Mouse (Mus musculus) pancreas, adult 10 weeks (tissue): ENCODE results near the gene Ddah2. TPM values are rescaled to one million over a fixed set of nuclear protein-coding genes. Genes with fewer than 3 reads are reported as not detected.

Experiments
- polyA plus RNA-seq: library from polyadenylated mRNA; stranded (reverse); fragments of 350-450 nt; fragmentation: Illumina TruSeq; extraction: RNeasy Lipid Tissue Mini Kit (QIAGEN cat#74804); gene quantifications from one replicate; pipeline ENCODE4 v1.2.3, GENCODE M21; 2015; ENCODE audit warnings: low read depth, low replicate concordance; ENCODE audit not compliant: insufficient read depth

The Ddah2 gene
- 19.5 TPM for polyA plus RNA-seq

GRCm38 (mm10) chr17:35058911-35059892 lies at the start of gene Ddah2:
Ddah2 (plus strand) TSS chr17:35059035.

GRCm38 (mm10) chr17:35016376-35016775 lies 42.5 kb upstream of the Ddah2 start, which contains the start of gene Vwa7:
Vwa7 (plus strand) TSS chr17:35016579.

GRCm38 (mm10) chr17:35027277-35028068 lies 31.4 kb upstream of the Ddah2 start, which contains the start of gene Sapcd1:
Sapcd1 (minus strand) TSS chr17:35028016.

GRCm38 (mm10) chr17:35046681-35047455 lies 12.0 kb upstream of the Ddah2 start, which contains the start of gene Msh5:
Msh5 (minus strand) TSS chr17:35046745.

GRCm38 (mm10) chr17:35049561-35050016 lies 9.2 kb upstream of the Ddah2 start, which contains the start of gene Clic1:
Clic1 (plus strand) TSS chr17:35049966.

GRCm38 (mm10) chr17:35064951-35065947 lies 6.4 kb downstream of the Ddah2 start, which contains the start of gene Ly6g6c:
Ly6g6c (plus strand) TSS chr17:35065388.

GRCm38 (mm10) chr17:35066084-35066483 lies 7.2 kb downstream of the Ddah2 start, which contains the start of gene Mpig6b:
Mpig6b (minus strand) TSS chr17:35066184.

GRCm38 (mm10) chr17:35076507-35077176 lies 17.8 kb downstream of the Ddah2 start, which contains the start of gene Ly6g6e:
Ly6g6e (plus strand) TSS chr17:35076902.

GRCm38 (mm10) chr17:35077786-35078233 lies 19.0 kb downstream of the Ddah2 start, which contains the start of gene Ly6g6d:
Ly6g6d (minus strand) TSS chr17:35078065.

GRCm38 (mm10) chr17:35085208-35085865 lies 26.5 kb downstream of the Ddah2 start, which contains the start of gene Ly6g6f:
Ly6g6f (minus strand) TSS chr17:35085610.

GRCm38 (mm10) chr17:35088825-35089644 lies 30.2 kb downstream of the Ddah2 start, which contains the start of gene Abhd16a:
Abhd16a (plus strand) TSS chr17:35089263.

GRCm38 (mm10) chr17:35108097-35108496 lies 49.3 kb downstream of the Ddah2 start, which contains the start of gene Ly6g5c:
Ly6g5c (plus strand) TSS chr17:35108279.

Other genes with a start within 250 kb of the Ddah2 start
- gene Stk19, start 222.1 kb upstream of the Ddah2 start, polyA plus RNA-seq = 14.8 TPM
- 19.9 TPM for gene Dxo, start 222.0 kb upstream of the Ddah2 start, polyA plus RNA-seq
- gene Skiv2l, start 208.8 kb upstream of the Ddah2 start, polyA plus RNA-seq = 24.5 TPM
- 11.5 TPM for gene Nelfe, start 208.6 kb upstream of the Ddah2 start, polyA plus RNA-seq
- gene Cfb, start 196.5 kb upstream of the Ddah2 start, polyA plus RNA-seq = 9.5 TPM
- 1.5 TPM for gene Zbtb12, start 179.6 kb upstream of the Ddah2 start, polyA plus RNA-seq
- 4.5 TPM for gene Gm20547, start 177.0 kb upstream of the Ddah2 start, polyA plus RNA-seq
- gene C2, start 160.8 kb upstream of the Ddah2 start, polyA plus RNA-seq = 22.8 TPM
- gene Ehmt2, start 160.6 kb upstream of the Ddah2 start, polyA plus RNA-seq = 43.2 TPM
- 1.4 TPM for gene Slc44a4, start 144.6 kb upstream of the Ddah2 start, polyA plus RNA-seq
- 10.7 TPM for gene Neu1, start 127.8 kb upstream of the Ddah2 start, polyA plus RNA-seq
- gene Hspa1b, start 99.8 kb upstream of the Ddah2 start, polyA plus RNA-seq = 8.4 TPM
- not detected for gene Gm20481, start 89.1 kb upstream of the Ddah2 start, polyA plus RNA-seq
- gene Hspa1a, start 86.9 kb upstream of the Ddah2 start, polyA plus RNA-seq = 4.7 TPM
- gene Hspa1l, start 86.3 kb upstream of the Ddah2 start, polyA plus RNA-seq = not detected
- gene Lsm2, start 77.2 kb upstream of the Ddah2 start, polyA plus RNA-seq = 7.8 TPM
- 23.4 TPM for gene Vars, start 58.0 kb upstream of the Ddah2 start, polyA plus RNA-seq
- gene Vwa7, start 42.5 kb upstream of the Ddah2 start, polyA plus RNA-seq = 0.42 TPM
- 1.5 TPM for gene Sapcd1, start 31.0 kb upstream of the Ddah2 start, polyA plus RNA-seq
- 1.8 TPM for gene Msh5, start 12.3 kb upstream of the Ddah2 start, polyA plus RNA-seq
- 36.2 TPM for gene Clic1, start 9.1 kb upstream of the Ddah2 start, polyA plus RNA-seq
- not detected for gene Ly6g6c, start 6.4 kb downstream of the Ddah2 start, polyA plus RNA-seq
- not detected for gene Mpig6b, start 7.1 kb downstream of the Ddah2 start, polyA plus RNA-seq
- gene Ly6g6e, start 17.9 kb downstream of the Ddah2 start, polyA plus RNA-seq = not detected
- not detected for gene Ly6g6d, start 19.0 kb downstream of the Ddah2 start, polyA plus RNA-seq
- gene Ly6g6f, start 26.6 kb downstream of the Ddah2 start, polyA plus RNA-seq = not detected
- 25.5 TPM for gene Abhd16a, start 30.2 kb downstream of the Ddah2 start, polyA plus RNA-seq
- gene Ly6g5c, start 49.2 kb downstream of the Ddah2 start, polyA plus RNA-seq = not detected
- not detected for gene Ly6g5b, start 56.4 kb downstream of the Ddah2 start, polyA plus RNA-seq
- gene Gpank1, start 62.4 kb downstream of the Ddah2 start, polyA plus RNA-seq = 8.6 TPM
- 52.8 TPM for gene Csnk2b, start 63.0 kb downstream of the Ddah2 start, polyA plus RNA-seq
- gene D17H6S53E, start 67.3 kb downstream of the Ddah2 start, polyA plus RNA-seq = 6.8 TPM
- gene Apom, start 73.0 kb downstream of the Ddah2 start, polyA plus RNA-seq = not detected
- 43.1 TPM for gene Bag6, start 76.1 kb downstream of the Ddah2 start, polyA plus RNA-seq
- gene Prrc2a, start 105.9 kb downstream of the Ddah2 start, polyA plus RNA-seq = 89.4 TPM
- 2.3 TPM for gene Aif1, start 117.0 kb downstream of the Ddah2 start, polyA plus RNA-seq
- 5.7 TPM for gene Lst1, start 129.4 kb downstream of the Ddah2 start, polyA plus RNA-seq
- 1.00 TPM for gene Ltb, start 135.4 kb downstream of the Ddah2 start, polyA plus RNA-seq
- 0.50 TPM for gene Tnf, start 143.0 kb downstream of the Ddah2 start, polyA plus RNA-seq
- gene Lta, start 146.3 kb downstream of the Ddah2 start, polyA plus RNA-seq = not detected
- not detected for gene Gm16181, start 161.8 kb downstream of the Ddah2 start, polyA plus RNA-seq
- gene Atp6v1g2, start 174.6 kb downstream of the Ddah2 start, polyA plus RNA-seq = 2.8 TPM
- 4.1 TPM for gene Nfkbil1, start 176.8 kb downstream of the Ddah2 start, polyA plus RNA-seq
- gene Ddx39b, start 182.7 kb downstream of the Ddah2 start, polyA plus RNA-seq = 92.0 TPM
- gene H2-D1, start 203.7 kb downstream of the Ddah2 start, polyA plus RNA-seq = 153 TPM